Mouse (Mus musculus) thymus, adult 2 months (tissue): ENCODE results near the gene Gata1. TPM values are rescaled to one million over a fixed set of nuclear protein-coding genes. Genes with fewer than 3 reads are reported as not detected.

ENCODE experiments used
- DNase-seq: peaks from one replicate; pipeline ENCODE4 v3.0.0; 2021
- H3K27ac ChIP-seq: fragments of 200-500 bp; 2 replicates; pipeline ENCODE4 v1.5.1; 2012; ENCODE audit warnings: low read length, control low read depth; ENCODE audit not compliant: control insufficient read depth, insufficient read depth
- H3K27me3 ChIP-seq: fragments of 200-500 bp; 2 replicates; pipeline ENCODE4 v1.6.1; 2012; ENCODE audit warnings: mild to moderate bottlenecking, low read length, moderate library complexity, mixed read lengths; ENCODE audit not compliant: control insufficient read depth, insufficient read depth
- H3K36me3 ChIP-seq: fragments of 200-500 bp; 2 replicates; pipeline ENCODE4 v1.6.1; 2012; ENCODE audit warnings: mild to moderate bottlenecking, low read length, moderate library complexity; ENCODE audit not compliant: control insufficient read depth, insufficient read depth
- H3K4me1 ChIP-seq: fragments of 200-500 bp; replicated peaks from 2 replicates; pipeline ENCODE4 v1.6.1; 2012; ENCODE audit warnings: low read length; ENCODE audit not compliant: control insufficient read depth, insufficient read depth
- H3K4me3 ChIP-seq: fragments of 200-500 bp; 2 replicates; pipeline ENCODE4 v1.5.1; 2012; ENCODE audit warnings: mild to moderate bottlenecking, low read length, control low read depth, moderate library complexity; ENCODE audit not compliant: control insufficient read depth, insufficient read depth
- CTCF ChIP-seq: fragments of 200-500 bp; IDR thresholded peaks from 2 replicates; pipeline ENCODE4 v1.5.1; 2012; ENCODE audit warnings: mild to moderate bottlenecking, control low read depth, low read length, moderate library complexity, borderline replicate concordance; ENCODE audit not compliant: control insufficient read depth, poor library complexity, insufficient read depth; ENCODE audit errors: extremely low read depth
- POLR2A ChIP-seq: fragments of 200-500 bp; IDR thresholded peaks from 2 replicates; pipeline ENCODE4 v1.6.1; 2012; ENCODE audit warnings: mild to moderate bottlenecking, low read length, control low read depth, moderate library complexity; ENCODE audit not compliant: control insufficient read depth, poor library complexity, insufficient read depth; ENCODE audit errors: extremely low read depth
- WGBS: fragments of 180-500 bp; shearing (Covaris S2); methylation state at CpG from one replicate; pipeline ENCODE4 v1.1.7; 2018; 5-methylcytosine and 5-hydroxymethylcytosine counted together
- polyA plus RNA-seq: library from polyadenylated mRNA; depleted of rRNA; stranded (reverse); fragments of >200 nt; gene quantifications from 2 replicates; pipeline ENCODE4 v1.2.3, GENCODE M21; 2012

Gata1 gene
- polyA plus RNA-seq, 1 experiment = 2.9 TPM

DNA sequence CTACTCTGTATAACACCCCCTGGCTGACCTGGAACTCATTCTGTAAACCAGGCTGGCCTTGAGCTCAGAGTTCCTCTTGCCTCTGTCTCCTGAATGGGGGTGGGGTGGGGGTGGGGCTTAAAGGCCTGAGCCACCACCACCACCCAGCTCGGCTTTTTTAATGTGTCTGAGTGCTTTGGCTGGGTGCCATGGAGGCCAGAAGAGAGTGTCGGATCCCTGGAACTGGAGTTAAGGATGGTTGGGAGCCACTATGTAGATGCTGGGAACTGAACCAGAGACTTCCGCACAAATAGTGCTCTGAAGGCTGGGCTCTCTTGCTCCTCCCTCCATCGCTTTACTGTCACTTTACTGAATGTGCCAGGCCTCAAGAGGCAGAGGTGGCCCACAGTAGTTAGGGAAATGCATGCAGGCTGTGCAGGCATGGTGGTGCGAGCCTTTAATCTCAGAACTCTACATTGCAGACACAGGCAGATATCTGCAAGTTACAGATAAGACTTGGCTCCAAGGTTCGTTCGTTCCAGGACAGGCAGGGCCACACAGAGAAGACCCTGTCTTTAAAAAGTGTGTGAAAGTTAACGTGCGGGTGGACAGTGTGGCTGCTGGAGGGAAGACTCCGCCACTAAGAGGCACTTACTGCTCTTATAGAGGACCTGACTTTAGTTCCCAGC lies 15.3 kb upstream of the Gata1 start:
- no peak overlapping the region for H3K4me3 ChIP-seq
- no peaks in the 10 kb centered on the region for H3K4me1 ChIP-seq
- no peak for DNase-seq
- H3K36me3 ChIP-seq = no peaks in the 10 kb centered on the region
- no peak overlapping the region for H3K27ac ChIP-seq
- TF ChIP-seq POLR2A (no peak), CTCF (no peak)
- no peaks in the 10 kb centered on the region for H3K27me3 ChIP-seq
- 90% methylated on average over 10 of the region's 10 CpGs for WGBS

DNA sequence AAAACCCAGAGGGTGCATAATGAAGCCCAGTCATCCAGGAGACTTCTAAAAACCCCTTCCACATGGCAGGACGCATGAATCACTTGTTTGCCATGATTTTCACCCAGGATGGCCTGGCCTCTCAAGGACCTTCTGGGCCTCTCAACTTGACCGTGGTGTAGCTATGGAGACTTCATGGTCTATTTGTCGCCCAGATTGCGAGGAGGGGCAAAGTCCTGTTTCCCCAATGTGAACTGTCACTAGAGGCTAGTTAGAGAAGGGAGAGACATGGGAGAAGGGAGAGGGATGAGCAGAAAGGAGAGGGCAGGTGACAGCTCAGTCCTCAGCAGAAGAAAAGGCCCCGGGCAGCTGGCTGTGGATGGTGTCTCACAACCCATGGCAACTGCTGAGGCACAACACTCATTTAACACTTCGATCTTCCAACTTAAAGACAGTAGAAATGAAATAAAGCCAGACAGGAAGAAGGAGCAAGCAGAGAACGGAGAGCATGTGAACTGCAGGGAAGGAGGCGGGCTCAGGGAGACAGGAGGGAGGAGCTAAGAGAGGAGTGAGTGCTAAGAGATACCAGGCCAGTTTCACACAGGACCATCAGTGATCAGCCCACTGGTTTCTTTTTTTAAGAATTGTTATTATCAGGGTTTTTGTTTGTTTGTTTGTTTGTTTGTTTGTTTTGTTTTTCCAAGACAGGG lies 14.7 kb upstream of the Gata1 start:
- no peaks in the 10 kb centered on the region for H3K27me3 ChIP-seq
- no peak overlapping the region for H3K4me3 ChIP-seq
- no peaks in the 10 kb centered on the region for H3K36me3 ChIP-seq
- no peak overlapping the region for H3K27ac ChIP-seq
- 79% methylated on average over 8 of the region's 8 CpGs for whole genome bisulfite sequencing
- TF ChIP-seq CTCF (no peak), POLR2A (no peak)
- H3K4me1 ChIP-seq = no peaks in the 10 kb centered on the region
- DNase-seq = no peak

- no peaks in the 10 kb centered on the region for H3K27me3 ChIP-seq
- TF ChIP-seq CTCF (no peak), POLR2A (no peak)
- 88% methylated on average over 7 of the region's 7 CpGs for WGBS
- H3K4me1 ChIP-seq = no peaks in the 10 kb centered on the region
- H3K4me3 ChIP-seq = no peak overlapping the region
- H3K36me3 ChIP-seq = no peaks in the 10 kb centered on the region
- no peak overlapping the region for H3K27ac ChIP-seq
- DNase-seq = no peak
These were observed 3.5 kb upstream of the Gata1 start for GRCm38 (mm10) chrX:7981368-7981767.

DNA sequence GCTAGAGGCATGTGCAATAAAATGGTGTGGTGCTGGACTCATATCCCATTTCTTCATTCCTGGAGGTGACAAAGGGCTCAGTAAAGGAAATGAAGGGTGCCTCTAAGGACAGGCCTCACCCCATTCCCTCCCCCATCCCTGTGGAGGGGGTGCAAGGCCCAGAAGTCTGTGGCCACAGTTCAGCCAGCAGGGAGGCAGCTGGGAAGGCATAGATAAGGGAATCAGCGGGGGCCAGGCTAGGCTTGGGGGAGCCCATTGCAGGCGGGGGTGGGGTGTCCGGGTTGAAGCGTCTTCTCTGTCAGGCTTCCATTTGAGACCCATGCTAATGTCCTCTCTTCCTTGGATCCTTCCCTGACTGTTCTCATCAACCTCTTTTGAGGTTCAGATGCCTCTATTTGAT lies 6.6 kb downstream of the Gata1 start:
- Histone ChIP-seq H3K27me3 (no peaks in the 10 kb centered on the region), H3K27ac (no peak overlapping the region), H3K4me1 (peaks cover under 1% of the 10 kb centered on the region), H3K36me3 (no peaks in the 10 kb centered on the region), H3K4me3 (no peak overlapping the region)
- 89% methylated on average over 4 of the region's 4 CpGs for WGBS
- DNase-seq = no peak
- no peak for TF ChIP-seq POLR2A
- TF ChIP-seq CTCF = no peak

GRCm38 (mm10) chrX:7968899-7969298 lies 9.0 kb downstream of the Gata1 start:
- Histone ChIP-seq H3K4me3 (no peak overlapping the region), H3K27me3 (no peaks in the 10 kb centered on the region), H3K36me3 (no peaks in the 10 kb centered on the region), H3K27ac (no peak overlapping the region), H3K4me1 (peaks cover 7% of the 10 kb centered on the region)
- no peak for DNase-seq
- no peak for TF ChIP-seq POLR2A
- 90% methylated on average over 3 of the region's 3 CpGs for WGBS

DNA sequence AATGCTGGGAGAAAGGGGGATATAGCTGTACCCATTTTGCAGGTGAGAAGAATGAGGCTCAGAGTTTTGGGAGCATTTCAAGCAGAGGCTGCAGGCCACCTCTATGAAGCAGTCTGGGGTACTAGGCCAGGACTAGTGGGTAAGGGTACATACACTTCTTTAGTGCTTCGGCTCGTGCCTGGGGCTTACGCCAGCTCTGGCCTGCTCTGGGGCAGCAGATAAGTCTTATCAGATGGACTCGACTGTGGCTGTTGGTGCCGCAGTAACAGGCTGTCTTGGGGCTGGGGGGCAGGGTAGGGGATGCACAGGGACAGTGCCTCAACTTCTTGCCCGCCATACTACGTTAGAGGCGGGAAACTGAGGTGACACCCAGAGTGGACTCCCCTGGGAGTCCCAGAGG lies 9.6 kb downstream of the Gata1 start:
- DNase-seq = no peak
- 96% methylated on average over 8 of the region's 8 CpGs for WGBS
- Histone ChIP-seq H3K36me3 (no peaks in the 10 kb centered on the region), H3K4me1 (peaks cover 11% of the 10 kb centered on the region), H3K4me3 (no peak overlapping the region), H3K27me3 (no peaks in the 10 kb centered on the region), H3K27ac (no peak overlapping the region)
- no peak for TF ChIP-seq POLR2A
- no peak for TF ChIP-seq CTCF
